Comparison of ENCODE assay signal across 28 mouse cellular contexts in the genomic region with DNA sequence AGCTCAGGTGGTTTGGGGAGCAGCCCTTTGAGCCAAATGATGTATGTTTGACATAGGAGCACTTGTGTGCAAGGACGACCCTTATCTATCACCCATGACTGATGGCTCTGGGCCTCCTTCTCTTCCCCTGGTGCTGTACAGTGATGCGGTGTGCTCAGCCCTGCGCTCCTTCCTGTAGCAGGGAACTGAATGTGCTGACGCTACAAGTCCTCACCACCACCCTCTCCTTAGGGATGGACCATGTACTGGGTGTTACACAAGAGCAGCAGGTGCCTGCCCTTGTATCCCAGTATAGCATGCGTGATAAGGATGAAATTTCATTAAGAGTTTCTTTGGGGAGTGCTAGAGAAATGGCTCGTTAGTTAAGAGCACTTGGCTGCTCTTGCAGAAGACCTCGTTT. TPM values are rescaled to one million over a fixed set of nuclear protein-coding genes. Genes with fewer than 3 reads are reported as not detected.
DNase-seq lines count a peak whose midpoint lies in the region; ATAC-seq and TF ChIP-seq lines count a peak whose summit lies in the region.
"Had no signal": no experiment of that assay in that cellular context is flagged by ENCODE, and none has a peak within 500 bp of the region (broad histone marks: within the 10 kb centered on the region; RNA-seq: fewer than 3 reads in every experiment).

No protein-coding gene starts in this region.

- H3K4me2 ChIP-seq in forebrain, embryonic 13.5 days, result no peak overlapping the region
- H3K4me2 ChIP-seq in forebrain, postnatal 0 days (ENCODE audit: low read depth), result no peak overlapping the region
- H3K4me2 ChIP-seq in kidney, postnatal 0 days (ENCODE audit: low read length), result no peak overlapping the region
- H3K4me2 ChIP-seq in intestine, postnatal 0 days (replicated peaks; ENCODE audit: low read depth), result no peak overlapping the region
- H3K4me2 ChIP-seq: heart, embryonic 13.5 days; limb, embryonic 13.5 days; liver, embryonic 13.5 days; lung, embryonic 15.5 days; midbrain, embryonic 12.5 days had no signal

- H3K27ac ChIP-seq in forebrain, embryonic 13.5 days, result no peak overlapping the region
- H3K27ac ChIP-seq in forebrain, postnatal 0 days (ENCODE audit: low read depth, low read length), result no peak overlapping the region
- H3K27ac ChIP-seq in kidney, postnatal 0 days, result no peak overlapping the region
- H3K27ac ChIP-seq in intestine, postnatal 0 days (ENCODE audit: low read depth, low read length), result peak overlapping the region; percentile 46
- H3K27ac ChIP-seq: heart, embryonic 13.5 days; limb, embryonic 13.5 days; liver, embryonic 13.5 days; lung, embryonic 15.5 days; midbrain, embryonic 12.5 days had no signal

- H3K27me3 ChIP-seq in forebrain, embryonic 13.5 days, result no peaks in the 10 kb centered on the region
- H3K27me3 ChIP-seq in forebrain, postnatal 0 days (ENCODE audit: insufficient read depth, low read length), result no peaks in the 10 kb centered on the region
- no peaks in the 10 kb centered on the region for H3K27me3 ChIP-seq in kidney, postnatal 0 days (ENCODE audit: insufficient read depth, low read length)
- H3K27me3 ChIP-seq in megakaryocyte, embryonic 14.5 days (replicated peaks), result peaks cover 11% of the 10 kb centered on the region
- no peaks in the 10 kb centered on the region for H3K27me3 ChIP-seq in intestine, postnatal 0 days (replicated peaks; ENCODE audit: control insufficient read depth, insufficient read depth, low read length)
- H3K27me3 ChIP-seq: heart, embryonic 13.5 days; limb, embryonic 13.5 days; liver, embryonic 13.5 days; lung, embryonic 15.5 days; midbrain, embryonic 12.5 days had no signal

- ATAC-seq in forebrain, embryonic 13.5 days, result no peak
- no peak for ATAC-seq in forebrain, postnatal 0 days
- ATAC-seq in kidney, postnatal 0 days (replicated peaks; ENCODE audit: low FRiP score, low read depth), result no peak
- no peak for ATAC-seq in megakaryocyte, adult 5-6 weeks (ENCODE audit: poor library complexity, severe bottlenecking)
- ATAC-seq in intestine, postnatal 0 days, result peak; percentile 56
- ATAC-seq: forebrain, embryonic 14.5 days had no signal

- H3K4me1 ChIP-seq in forebrain, embryonic 13.5 days, result peaks cover 48% of the 10 kb centered on the region
- H3K4me1 ChIP-seq in forebrain, postnatal 0 days (ENCODE audit: insufficient read depth), result no peaks in the 10 kb centered on the region; the same call in none of the 2 replicates
- H3K4me1 ChIP-seq in kidney, postnatal 0 days (replicated peaks; ENCODE audit: insufficient read depth, low read length), result peaks cover 16% of the 10 kb centered on the region
- H3K4me1 ChIP-seq in megakaryocyte, embryonic 14.5 days, result peaks cover 56% of the 10 kb centered on the region
- H3K4me1 ChIP-seq in intestine, postnatal 0 days (replicated peaks; ENCODE audit: control insufficient read depth, insufficient read depth, low read length), result peaks cover 14% of the 10 kb centered on the region

- peaks cover 91% of the 10 kb centered on the region for H3K36me3 ChIP-seq in forebrain, embryonic 13.5 days (ENCODE audit: poor library complexity, severe bottlenecking)
- peaks cover 80% of the 10 kb centered on the region for H3K36me3 ChIP-seq in forebrain, postnatal 0 days (ENCODE audit: insufficient read depth)
- H3K36me3 ChIP-seq in kidney, postnatal 0 days (ENCODE audit: insufficient read depth, low read length), result peaks cover 69% of the 10 kb centered on the region
- peaks cover 92% of the 10 kb centered on the region for H3K36me3 ChIP-seq in megakaryocyte, embryonic 14.5 days (replicated peaks; ENCODE audit: low read length)
- peaks cover 81% of the 10 kb centered on the region for H3K36me3 ChIP-seq in intestine, postnatal 0 days (ENCODE audit: control insufficient read depth, insufficient read depth)

- no peak for DNase-seq in forebrain, postnatal 0 days
- DNase-seq in kidney, postnatal 0 days (ENCODE audit: low spot score), result no peak
- DNase-seq in kidney, postnatal 10 days, result no peak
- DNase-seq in thymus, postnatal 14 days, result no peak
- DNase-seq: adrenal gland, postnatal 10 days; B cell, adult 2 months; cerebellum, adult 2 months; heart, postnatal 14 days; layer of hippocampus, adult 9-11 months; liver, embryonic 13.5 days; retina, postnatal 1 day; right cerebral cortex, postnatal 25 days; spleen, adult 18-20 months had no signal

- peak overlapping the region; percentile 1; the same call in 1 of the 2 replicates for H3K9ac ChIP-seq in forebrain, embryonic 13.5 days
- H3K9ac ChIP-seq in forebrain, postnatal 0 days, result no peak overlapping the region
- 0 out of 2 replicates have a peak overlapping the region, but pooled peaks have one; percentile 2 for H3K9ac ChIP-seq in kidney, postnatal 0 days (ENCODE audit: low read depth, low read length)
- no peak overlapping the region for H3K9ac ChIP-seq in intestine, postnatal 0 days (ENCODE audit: low read depth, low read length)
- H3K9ac ChIP-seq: lung, embryonic 15.5 days; midbrain, embryonic 12.5 days had no signal

- WGBS in forebrain, embryonic 13.5 days, result 81% methylated on average over 7 of the region's 7 CpGs
- WGBS in forebrain, postnatal 0 days, result 80% methylated on average over 7 of the region's 7 CpGs
- 68% methylated on average over 7 of the region's 7 CpGs for WGBS in kidney, postnatal 0 days
- 51% methylated on average over 7 of the region's 7 CpGs for WGBS in intestine, postnatal 0 days

- no peak overlapping the region for H3K4me3 ChIP-seq in forebrain, embryonic 13.5 days
- H3K4me3 ChIP-seq in forebrain, postnatal 0 days (ENCODE audit: low read depth, low read length), result no peak overlapping the region
- no peak overlapping the region for H3K4me3 ChIP-seq in kidney, postnatal 0 days (replicated peaks; ENCODE audit: low read depth, low read length)
- H3K4me3 ChIP-seq in megakaryocyte, embryonic 14.5 days (replicated peaks), result peak overlapping the region; percentile 12
- H3K4me3 ChIP-seq in intestine, postnatal 0 days (ENCODE audit: low read depth, low read length), result no peak overlapping the region
- H3K4me3 ChIP-seq: heart, embryonic 13.5 days; limb, embryonic 13.5 days; liver, embryonic 13.5 days; lung, embryonic 15.5 days; midbrain, embryonic 12.5 days had no signal

- no peaks in the 10 kb centered on the region for H3K9me3 ChIP-seq in forebrain, embryonic 13.5 days (replicated peaks)
- H3K9me3 ChIP-seq in forebrain, postnatal 0 days (ENCODE audit: low read length), result no peaks in the 10 kb centered on the region
- H3K9me3 ChIP-seq in kidney, postnatal 0 days (replicated peaks; ENCODE audit: low read length), result no peaks in the 10 kb centered on the region
- H3K9me3 ChIP-seq in megakaryocyte, embryonic 14.5 days, result no peaks in the 10 kb centered on the region
- H3K9me3 ChIP-seq in intestine, postnatal 0 days (ENCODE audit: control insufficient read depth), result no peaks in the 10 kb centered on the region
- H3K9me3 ChIP-seq: heart, embryonic 13.5 days; limb, embryonic 13.5 days; liver, embryonic 13.5 days; lung, embryonic 15.5 days; midbrain, embryonic 12.5 days had no signal

- no peak for TF ChIP-seq CTCF in forebrain, postnatal 0 days (IDR thresholded peaks at IDR 0.05; ENCODE audit: low read depth)
- no peak for TF ChIP-seq CTCF in kidney, postnatal 0 days (IDR thresholded peaks at IDR 0.05; ENCODE audit: low read depth)
- TF ChIP-seq CTCF in intestine, postnatal 0 days (IDR thresholded peaks at IDR 0.05; ENCODE audit: low read depth), result no peak

RNA-seq across cellular contexts. Expression of a gene that starts 5.6 kb away (rescaled TPM):
- 592 and 632 TPM in 2 replicates for polyA plus RNA-seq in forebrain, embryonic 13.5 days (2015; fragmentation: Nextera tagmentation; extraction: Ambion mirVana)
- total RNA-seq in forebrain, postnatal 0 days (2014; rRNA removed), result 305 and 336 TPM in 2 replicates
- polyA plus RNA-seq in forebrain, postnatal 0 days (2015; fragmentation: Nextera tagmentation; extraction: Ambion mirVana), result 357 and 382 TPM in 2 replicates
- 303 and 329 TPM in 2 replicates for polyA plus RNA-seq in kidney, postnatal 0 days (2015; fragmentation: Nextera tagmentation; extraction: Ambion mirVana)
- 83.5 and 158 TPM in 2 replicates for polyA plus RNA-seq in megakaryocyte, embryonic 14.5 days (2012; ENCODE audit: insufficient read depth, low replicate concordance)
- 166 TPM in 2 replicates for total RNA-seq in megakaryocyte, adult 5-6 weeks (2015)
- 115 and 125 TPM in 2 replicates for total RNA-seq in megakaryocyte, adult 5-6 weeks (2017)
- 125 and 127 TPM in 2 replicates for polyA plus RNA-seq in intestine, postnatal 0 days (2015; fragmentation: Nextera tagmentation; extraction: Ambion mirVana)

RNA-seq across cellular contexts. Expression of a gene that starts 11.6 kb away (rescaled TPM):
- polyA plus RNA-seq in forebrain, embryonic 13.5 days (2015; fragmentation: Nextera tagmentation; extraction: Ambion mirVana), result 10.5 and 11.2 TPM in 2 replicates
- 17.1 and 24.5 TPM in 2 replicates for total RNA-seq in forebrain, postnatal 0 days (2014; rRNA removed)
- 12.3 and 12.4 TPM in 2 replicates for polyA plus RNA-seq in forebrain, postnatal 0 days (2015; fragmentation: Nextera tagmentation; extraction: Ambion mirVana)
- polyA plus RNA-seq in kidney, postnatal 0 days (2015; fragmentation: Nextera tagmentation; extraction: Ambion mirVana), result 11.7 and 14.5 TPM in 2 replicates
- 31.8 and 57.1 TPM in 2 replicates for polyA plus RNA-seq in megakaryocyte, embryonic 14.5 days (2012; ENCODE audit: insufficient read depth, low replicate concordance)
- 2.2 and 4.5 TPM in 2 replicates for total RNA-seq in megakaryocyte, adult 5-6 weeks (2015)
- total RNA-seq in megakaryocyte, adult 5-6 weeks (2017), result 10.2 and 13.3 TPM in 2 replicates
- 8.1 and 8.2 TPM in 2 replicates for polyA plus RNA-seq in intestine, postnatal 0 days (2015; fragmentation: Nextera tagmentation; extraction: Ambion mirVana)

RNA-seq across cellular contexts. Expression of a gene that starts 13.7 kb away (rescaled TPM):
- 20.8 and 24.3 TPM in 2 replicates for polyA plus RNA-seq in forebrain, embryonic 13.5 days (2015; fragmentation: Nextera tagmentation; extraction: Ambion mirVana)
- total RNA-seq in forebrain, postnatal 0 days (2014; rRNA removed), result 59.7 and 81.4 TPM in 2 replicates
- 121 and 146 TPM in 2 replicates for polyA plus RNA-seq in forebrain, postnatal 0 days (2015; fragmentation: Nextera tagmentation; extraction: Ambion mirVana)
- polyA plus RNA-seq in kidney, postnatal 0 days (2015; fragmentation: Nextera tagmentation; extraction: Ambion mirVana), result 6.6 and 6.7 TPM in 2 replicates
- polyA plus RNA-seq in megakaryocyte, embryonic 14.5 days (2012; ENCODE audit: insufficient read depth, low replicate concordance), result 0.86 TPM in 1 of 2 replicates, not detected in the other
- total RNA-seq in megakaryocyte, adult 5-6 weeks (2015), result 6.2 and 6.9 TPM in 2 replicates
- total RNA-seq in megakaryocyte, adult 5-6 weeks (2017), result 3.0 and 3.6 TPM in 2 replicates
- polyA plus RNA-seq in intestine, postnatal 0 days (2015; fragmentation: Nextera tagmentation; extraction: Ambion mirVana), result 4.1 and 4.3 TPM in 2 replicates

RNA-seq across cellular contexts. Expression of a gene that starts 15.4 kb away (rescaled TPM):
- polyA plus RNA-seq in forebrain, embryonic 13.5 days (2015; fragmentation: Nextera tagmentation; extraction: Ambion mirVana), result 37.7 and 45.8 TPM in 2 replicates
- 54.9 and 63.3 TPM in 2 replicates for total RNA-seq in forebrain, postnatal 0 days (2014; rRNA removed)
- polyA plus RNA-seq in forebrain, postnatal 0 days (2015; fragmentation: Nextera tagmentation; extraction: Ambion mirVana), result 74.5 and 95.9 TPM in 2 replicates
- polyA plus RNA-seq in kidney, postnatal 0 days (2015; fragmentation: Nextera tagmentation; extraction: Ambion mirVana), result 111 and 125 TPM in 2 replicates
- 170 and 362 TPM in 2 replicates for polyA plus RNA-seq in megakaryocyte, embryonic 14.5 days (2012; ENCODE audit: insufficient read depth, low replicate concordance)
- total RNA-seq in megakaryocyte, adult 5-6 weeks (2015), result 572 and 605 TPM in 2 replicates
- 1,046 and 1,120 TPM in 2 replicates for total RNA-seq in megakaryocyte, adult 5-6 weeks (2017)
- 672 and 681 TPM in 2 replicates for polyA plus RNA-seq in intestine, postnatal 0 days (2015; fragmentation: Nextera tagmentation; extraction: Ambion mirVana)

RNA-seq across cellular contexts. Expression of a gene that starts 26.5 kb away (rescaled TPM):
- 0.37 and 0.59 TPM in 2 replicates for polyA plus RNA-seq in forebrain, embryonic 13.5 days (2015; fragmentation: Nextera tagmentation; extraction: Ambion mirVana)
- not detected in 2 replicates for total RNA-seq in forebrain, postnatal 0 days (2014; rRNA removed)
- not detected in 2 replicates for polyA plus RNA-seq in forebrain, postnatal 0 days (2015; fragmentation: Nextera tagmentation; extraction: Ambion mirVana)
- 0.25 and 0.29 TPM in 2 replicates for polyA plus RNA-seq in kidney, postnatal 0 days (2015; fragmentation: Nextera tagmentation; extraction: Ambion mirVana)
- not detected in 2 replicates for polyA plus RNA-seq in megakaryocyte, embryonic 14.5 days (2012; ENCODE audit: insufficient read depth, low replicate concordance)
- 0.76 and 2.5 TPM in 2 replicates for total RNA-seq in megakaryocyte, adult 5-6 weeks (2015)
- 0.88 and 4.0 TPM in 2 replicates for total RNA-seq in megakaryocyte, adult 5-6 weeks (2017)
- 0.23 and 0.30 TPM in 2 replicates for polyA plus RNA-seq in intestine, postnatal 0 days (2015; fragmentation: Nextera tagmentation; extraction: Ambion mirVana)
- total RNA-seq: common myeloid progenitor, adult 5-6 weeks; gastrocnemius, adult 8-10 months; left cerebral cortex, adult 18-20 months; left cerebral cortex, postnatal 25 days had no signal
- polyA plus RNA-seq: cerebellum, adult 2 months; forebrain, embryonic 14.5 days; heart, embryonic 13.5 days; large intestine, adult 2 months; testis, adult 2 months had no signal

Comparison
In these comparisons a context has a peak if more than half of its experiments do, and no peak if none do; other contexts are left out.
1. H3K9ac ChIP-seq: peak in forebrain, embryonic 13.5 days (single experiment) and kidney, postnatal 0 days (single experiment); none in forebrain, postnatal 0 days (single experiment) and intestine, postnatal 0 days (single experiment).